Mouse (Mus musculus): ENCODE measurements at regions not wholly inside any gene's neighbourhood (a gene's known extent, or its start where the extent isn't known, plus 50 kb on each side); places are given as distances from the start of the nearest gene placed in this dataset.

GRCm38 (mm10) chr8:10707122-10707521 is 301.1 kb downstream of the Irs2 start:
- peaks cover 5% of the 10 kb centered on the region; the same call in 1 of the 2 replicates for H3K27me3 ChIP-seq (ENCODE audit: insufficient read depth, poor library complexity, severe bottlenecking)

DNA sequence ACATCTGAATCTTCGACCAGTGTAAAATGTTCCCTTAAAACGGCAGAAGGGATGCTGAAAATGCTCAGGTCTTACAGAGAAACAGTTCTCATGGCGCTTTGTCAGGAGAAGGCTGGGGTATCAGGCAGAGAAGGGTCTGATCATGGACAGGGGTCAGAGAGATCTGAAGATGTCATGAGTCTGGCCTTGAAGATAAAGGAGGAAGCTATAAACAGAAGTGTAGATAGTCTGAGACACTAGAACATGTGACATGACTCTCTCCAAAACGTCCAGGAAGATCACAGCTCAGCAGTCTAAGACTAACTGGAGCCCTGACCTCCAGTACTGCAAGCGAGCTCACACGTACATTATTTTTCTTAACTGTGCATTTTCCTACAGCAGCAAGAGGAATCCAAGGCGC is 302.3 kb downstream of the Irs2 start:
- Histone ChIP-seq H3K27me3 (ENCODE audit: insufficient read depth, poor library complexity, severe bottlenecking) (peaks cover 5% of the 10 kb centered on the region; the same call in 1 of the 2 replicates), H3K4me1 (replicated peaks) (peaks cover 21% of the 10 kb centered on the region), H3K4me3 (no peak overlapping the region), H3K9me3 (no peaks in the 10 kb centered on the region), H3K27ac (no peak overlapping the region), H3K36me3 (no peaks in the 10 kb centered on the region)
- no peak for DNase-seq (ENCODE audit: low spot score)
- WGBS = 78% methylated on average over 7 of the region's 7 CpGs

More at GRCm38 (mm10) chr8:10707122-10707521, 301.1 kb downstream of the Irs2 start:
- peaks cover 17% of the 10 kb centered on the region for H3K4me1 ChIP-seq (replicated peaks)
- no peaks in the 10 kb centered on the region for H3K9me3 ChIP-seq
- no peak overlapping the region for H3K27ac ChIP-seq
- no peaks in the 10 kb centered on the region for H3K36me3 ChIP-seq
- H3K4me3 ChIP-seq = no peak overlapping the region
- no peak for DNase-seq (ENCODE audit: low spot score)

- no peak for DNase-seq (ENCODE audit: low spot score)
- Histone ChIP-seq H3K9me3 (no peaks in the 10 kb centered on the region), H3K4me1 (replicated peaks) (peaks cover 29% of the 10 kb centered on the region), H3K27me3 (ENCODE audit: insufficient read depth, poor library complexity, severe bottlenecking) (no peaks in the 10 kb centered on the region), H3K4me3 (no peak overlapping the region), H3K27ac (peak overlapping the region; percentile 68), H3K36me3 (no peaks in the 10 kb centered on the region)
- WGBS = 93% methylated on average over 7 of the region's 7 CpGs
Observed at GRCm38 (mm10) chr8:10702755-10703154, 305.5 kb downstream of the Irs2 start.

DNA sequence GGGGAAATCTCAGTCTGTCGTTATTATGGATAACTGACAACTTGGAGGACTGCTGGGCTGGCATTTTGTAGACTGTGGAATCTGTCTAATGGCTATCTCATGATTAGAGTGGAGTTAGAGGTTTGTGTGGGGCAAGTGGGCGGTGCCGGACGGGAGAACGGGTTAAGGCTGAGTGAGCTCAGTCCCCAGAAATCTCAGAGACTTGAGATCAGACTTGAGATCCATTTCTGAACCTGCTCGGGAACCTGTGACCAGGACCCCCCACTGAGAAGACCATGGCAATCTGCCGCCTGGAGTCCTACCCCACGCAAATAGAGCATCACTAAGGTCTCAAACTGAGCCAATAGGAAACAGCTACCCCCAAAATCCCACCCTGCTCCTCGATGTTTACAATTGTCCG is 306.0 kb downstream of the Irs2 start:
- 74% methylated on average over 10 of the region's 10 CpGs for WGBS
- Histone ChIP-seq H3K27me3 (ENCODE audit: insufficient read depth, poor library complexity, severe bottlenecking) (no peaks in the 10 kb centered on the region), H3K36me3 (no peaks in the 10 kb centered on the region), H3K27ac (peak overlapping the region; percentile 68), H3K4me1 (replicated peaks) (peaks cover 32% of the 10 kb centered on the region), H3K4me3 (no peak overlapping the region), H3K9me3 (no peaks in the 10 kb centered on the region)
- DNase-seq (ENCODE audit: low spot score) = no peak

DNA sequence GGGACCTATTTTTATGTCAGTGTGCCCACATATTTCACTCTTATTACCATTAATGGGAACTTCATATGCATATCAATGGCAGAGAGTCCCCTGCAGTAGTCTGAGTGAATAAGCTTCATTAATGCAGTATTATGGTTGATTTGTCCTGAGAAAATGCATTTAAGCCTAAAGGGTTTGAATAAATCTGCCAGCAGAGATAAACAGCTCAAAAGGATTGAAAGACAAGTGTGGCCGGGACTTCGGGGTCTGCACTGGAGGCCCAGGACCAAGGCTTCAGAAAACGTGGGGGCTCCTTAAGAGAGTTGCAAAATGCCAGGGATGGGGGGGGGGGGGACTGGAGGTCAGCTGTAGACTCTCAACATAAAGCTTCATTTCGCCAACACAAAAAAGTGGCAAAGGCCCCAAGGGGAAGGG is 306.6 kb downstream of the Irs2 start:
- Histone ChIP-seq H3K9me3 (no peaks in the 10 kb centered on the region), H3K4me1 (replicated peaks) (peaks cover 32% of the 10 kb centered on the region), H3K36me3 (no peaks in the 10 kb centered on the region), H3K4me3 (no peak overlapping the region), H3K27me3 (ENCODE audit: insufficient read depth, poor library complexity, severe bottlenecking) (no peaks in the 10 kb centered on the region), H3K27ac (peak overlapping the region; percentile 68)
- no peak for DNase-seq (ENCODE audit: low spot score)
- 56% methylated on average over 4 of the region's 4 CpGs for WGBS

DNA sequence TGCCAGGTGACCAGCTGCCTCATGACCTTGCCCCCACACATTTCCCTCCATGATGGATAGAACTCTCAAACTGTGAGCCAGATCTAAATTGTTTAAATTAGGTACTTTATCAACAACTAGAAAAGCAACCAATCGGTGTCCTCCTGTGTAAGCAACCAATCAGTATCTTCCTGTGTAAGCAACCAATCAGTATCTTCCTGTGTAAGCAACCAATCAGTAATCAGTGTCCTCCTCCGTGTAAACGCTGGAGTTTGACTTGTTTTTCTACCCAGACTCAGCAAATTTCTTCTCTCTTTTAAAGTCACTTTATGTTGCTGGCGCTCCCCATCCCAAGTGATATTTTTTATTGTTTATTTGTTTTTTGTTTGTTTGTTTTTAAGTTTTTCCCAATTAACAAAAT is 307.0 kb downstream of the Irs2 start:
- H3K36me3 ChIP-seq = no peaks in the 10 kb centered on the region
- H3K27me3 ChIP-seq (ENCODE audit: insufficient read depth, poor library complexity, severe bottlenecking) = no peaks in the 10 kb centered on the region
- 82% methylated on average over 4 of the region's 4 CpGs for WGBS
- no peak overlapping the region for H3K4me3 ChIP-seq
- no peak for DNase-seq (ENCODE audit: low spot score)
- H3K27ac ChIP-seq = no peak overlapping the region
- no peaks in the 10 kb centered on the region for H3K9me3 ChIP-seq
- H3K4me1 ChIP-seq (replicated peaks) = peaks cover 32% of the 10 kb centered on the region

DNA sequence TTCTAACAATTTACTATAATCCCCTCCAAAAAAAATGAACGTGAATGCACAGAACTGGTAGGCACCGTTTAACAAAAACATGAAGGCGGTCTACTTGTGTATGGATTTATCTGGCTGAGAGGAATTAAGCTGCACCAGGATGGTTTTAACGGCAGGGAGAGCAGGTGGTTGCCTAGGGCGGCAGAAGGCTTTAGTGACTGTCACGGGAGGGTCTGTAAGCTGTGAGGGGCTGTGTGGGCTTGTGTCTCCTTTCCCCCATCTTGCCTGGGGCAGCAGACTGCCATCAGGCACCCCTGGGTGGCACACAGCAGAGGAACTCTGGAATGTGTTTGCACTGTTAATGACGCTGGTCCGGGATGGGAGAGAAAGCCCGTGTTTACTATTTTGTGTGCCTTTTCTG is 308.6 kb downstream of the Irs2 start:
- WGBS = 80% methylated on average over 9 of the region's 9 CpGs
- Histone ChIP-seq H3K4me3 (no peak overlapping the region), H3K4me1 (replicated peaks) (peaks cover 32% of the 10 kb centered on the region), H3K27me3 (ENCODE audit: insufficient read depth, poor library complexity, severe bottlenecking) (no peaks in the 10 kb centered on the region), H3K27ac (peak overlapping the region; percentile 12; the same call in 1 of the 2 replicates), H3K36me3 (no peaks in the 10 kb centered on the region), H3K9me3 (no peaks in the 10 kb centered on the region)
- DNase-seq (ENCODE audit: low spot score) = no peak

DNA sequence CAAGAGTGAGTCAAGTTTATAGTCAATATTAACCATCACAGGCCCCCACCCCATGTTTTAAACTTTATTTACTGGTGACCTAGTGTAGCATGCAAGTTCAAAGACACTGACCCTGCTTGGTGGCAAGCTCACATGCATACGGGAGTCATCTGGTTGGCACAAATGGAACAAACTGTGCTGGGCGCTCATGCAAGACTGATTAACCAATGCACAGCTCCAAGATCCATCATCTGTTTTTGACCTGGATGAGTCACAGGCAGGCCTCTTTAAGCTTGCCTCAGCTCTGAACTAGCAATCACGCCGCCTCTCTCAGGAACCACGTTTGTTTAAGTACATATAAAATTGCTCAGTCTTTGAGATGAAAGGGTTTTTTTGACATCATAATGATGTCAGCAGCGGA is 313.1 kb downstream of the Irs2 start:
- H3K27ac ChIP-seq = no peak overlapping the region
- WGBS = 87% methylated on average over 6 of the region's 6 CpGs
- H3K4me1 ChIP-seq (replicated peaks) = peaks cover 23% of the 10 kb centered on the region
- no peaks in the 10 kb centered on the region for H3K36me3 ChIP-seq
- peaks cover under 1% of the 10 kb centered on the region; the same call in 1 of the 2 replicates for H3K27me3 ChIP-seq (ENCODE audit: insufficient read depth, poor library complexity, severe bottlenecking)
- DNase-seq (ENCODE audit: low spot score) = no peak
- H3K9me3 ChIP-seq = no peaks in the 10 kb centered on the region
- no peak overlapping the region for H3K4me3 ChIP-seq

DNA sequence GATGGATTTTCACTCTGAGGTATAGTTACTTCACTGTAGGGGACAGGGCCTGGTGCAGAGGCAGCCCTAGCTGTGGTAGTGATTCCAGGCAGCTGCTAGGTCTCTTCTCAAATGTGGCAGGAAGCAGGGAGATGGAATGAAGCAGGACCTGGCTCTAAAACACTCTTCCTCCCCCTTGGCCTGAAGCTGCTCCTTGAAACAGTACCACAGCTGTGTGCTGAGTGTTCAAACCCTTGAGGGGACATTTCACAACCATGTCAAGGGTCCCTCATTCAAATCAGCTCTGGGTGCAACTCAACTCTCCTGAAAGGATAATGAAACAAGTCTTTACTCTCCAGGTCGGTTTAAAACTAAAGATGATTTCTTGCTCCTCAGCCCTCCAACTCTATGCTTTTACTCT is 317.6 kb downstream of the Irs2 start:
- 80% methylated on average over 1 of the region's 1 CpGs for WGBS
- no peaks in the 10 kb centered on the region for H3K36me3 ChIP-seq
- H3K4me1 ChIP-seq (replicated peaks) = peaks cover 34% of the 10 kb centered on the region
- DNase-seq (ENCODE audit: low spot score) = no peak
- H3K4me3 ChIP-seq = no peak overlapping the region
- no peaks in the 10 kb centered on the region for H3K9me3 ChIP-seq
- peak overlapping the region; percentile 35; the same call in 1 of the 2 replicates for H3K27ac ChIP-seq
- peaks cover 9% of the 10 kb centered on the region for H3K27me3 ChIP-seq (ENCODE audit: insufficient read depth, poor library complexity, severe bottlenecking)

DNA sequence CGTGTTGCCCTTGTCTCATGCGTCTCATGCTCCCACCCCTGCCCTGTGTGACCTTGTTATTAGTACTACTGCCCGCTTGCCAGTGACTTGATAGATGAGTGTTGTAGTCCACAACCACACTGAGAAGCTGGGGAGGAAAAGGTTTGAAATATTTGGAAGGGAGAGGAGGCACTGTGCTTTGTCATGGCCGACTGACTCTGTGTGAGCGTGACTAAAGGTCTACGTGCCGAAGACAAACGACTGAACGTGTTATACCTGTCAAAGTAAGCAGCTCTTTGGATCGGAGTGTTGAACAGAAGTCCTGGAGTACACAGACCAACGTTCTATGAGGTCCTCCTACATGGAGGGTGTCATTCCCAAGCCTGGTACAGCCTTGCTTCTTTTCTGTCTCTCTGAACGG is 318.4 kb downstream of the Irs2 start:
- Histone ChIP-seq H3K4me3 (no peak overlapping the region), H3K27ac (no peak overlapping the region), H3K9me3 (no peaks in the 10 kb centered on the region), H3K4me1 (replicated peaks) (peaks cover 34% of the 10 kb centered on the region), H3K27me3 (ENCODE audit: insufficient read depth, poor library complexity, severe bottlenecking) (peaks cover 9% of the 10 kb centered on the region), H3K36me3 (no peaks in the 10 kb centered on the region)
- WGBS = 59% methylated on average over 12 of the region's 12 CpGs
- no peak for DNase-seq (ENCODE audit: low spot score)

GRCm38 (mm10) chr8:10687867-10688561 is 320.2 kb downstream of the Irs2 start:
- no peaks in the 10 kb centered on the region for H3K36me3 ChIP-seq
- peak overlapping the region; percentile 41; the same call in 1 of the 2 replicates for H3K27ac ChIP-seq
- H3K4me1 ChIP-seq (replicated peaks) = peaks cover 40% of the 10 kb centered on the region
- no peak overlapping the region for H3K4me3 ChIP-seq
- DNase-seq (ENCODE audit: low spot score) = no peak
- peaks cover 9% of the 10 kb centered on the region for H3K27me3 ChIP-seq (ENCODE audit: insufficient read depth, poor library complexity, severe bottlenecking)
- H3K9me3 ChIP-seq = no peaks in the 10 kb centered on the region
- 20% methylated on average over 9 of the region's 9 CpGs for WGBS
